In the genomic region with DNA sequence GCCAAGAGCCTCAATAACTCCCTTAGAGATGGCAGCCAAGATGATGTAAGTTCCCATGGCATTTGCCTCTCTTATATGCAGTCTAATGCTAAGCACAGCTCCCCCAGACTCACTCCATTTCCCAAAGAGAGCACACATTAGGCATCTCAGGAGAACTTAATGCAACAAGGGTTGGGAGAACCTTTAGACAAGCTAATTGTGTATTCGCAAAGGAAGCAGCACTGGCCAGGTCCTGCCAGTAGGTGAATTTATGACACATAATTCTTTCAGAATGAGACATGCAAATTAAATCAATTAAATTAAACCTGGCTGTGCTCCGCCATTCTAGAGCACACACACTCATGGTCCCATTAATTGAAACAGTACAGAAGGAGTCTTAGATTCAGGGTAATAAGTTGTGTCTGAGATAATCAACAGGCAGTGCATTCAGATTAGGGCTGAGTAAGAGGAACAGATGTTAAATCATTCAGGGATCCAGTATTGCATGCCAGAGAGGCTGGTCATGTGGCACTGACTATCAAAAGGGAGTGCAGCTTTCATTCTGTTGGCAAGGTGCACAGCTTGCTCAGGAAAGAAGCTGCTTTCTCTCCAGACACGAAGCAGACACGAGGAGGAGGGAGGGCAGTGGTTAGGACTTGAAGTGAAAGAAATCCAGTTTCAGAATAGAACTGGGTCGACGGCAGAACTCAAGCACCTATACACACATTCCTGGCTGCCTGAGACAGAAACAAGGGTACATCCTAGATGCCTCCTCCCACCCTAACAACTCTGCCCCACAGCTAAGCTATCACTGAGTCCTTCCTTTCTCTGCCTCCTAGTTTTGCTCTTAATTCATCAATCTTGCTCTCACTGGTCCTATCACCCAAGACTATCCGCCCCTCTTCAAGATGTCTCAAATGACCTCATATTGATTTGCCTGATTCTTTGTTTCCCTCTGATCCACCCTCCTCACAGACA, we compare ENCODE assay signal across 9 mouse cellular contexts.
A peak's percentile ranks its signal among the peaks of the same experiment; 100 is the strongest.
DNase-seq lines count a peak whose midpoint lies in the region; ATAC-seq and TF ChIP-seq lines count a peak whose summit lies in the region.
"Had no signal": no experiment of that assay in that cellular context is flagged by ENCODE, and none has a peak within 500 bp of the region (broad histone marks: within the 10 kb centered on the region; RNA-seq: fewer than 3 reads in every experiment).

No protein-coding gene starts in this region.

- peak; percentile 51 for DNase-seq in hindbrain, postnatal 0 days (ENCODE audit: low spot score)
- DNase-seq in brain, embryonic 14.5 days (ENCODE audit: low read depth), result peak; percentile 89
- DNase-seq in heart, postnatal 14 days, result peak; percentile 4 to 31
- DNase-seq in spleen, postnatal 36 days (ENCODE audit: low spot score in 2 of 2), result no peak
- no peak for DNase-seq in c-Kit-positive CD71-positive TER-119-positive erythroid progenitor cells, embryonic 14.5 days (ENCODE audit: low spot score)

- H3K27me3 ChIP-seq in hindbrain, postnatal 0 days (ENCODE audit: insufficient read depth, low read length), result no peaks in the 10 kb centered on the region
- H3K27me3 ChIP-seq in hindbrain, embryonic 13.5 days, result no peaks in the 10 kb centered on the region
- H3K27me3 ChIP-seq in midbrain, embryonic 15.5 days (replicated peaks), result no peaks in the 10 kb centered on the region
- H3K27me3 ChIP-seq in kidney, embryonic 15.5 days, result no peaks in the 10 kb centered on the region
- H3K27me3 ChIP-seq: Patski had no signal

- H3K4me2 ChIP-seq in hindbrain, postnatal 0 days (ENCODE audit: low read depth, low read length), result no peak overlapping the region
- no peak overlapping the region for H3K4me2 ChIP-seq in hindbrain, embryonic 13.5 days
- no peak overlapping the region for H3K4me2 ChIP-seq in midbrain, embryonic 15.5 days
- no peak overlapping the region for H3K4me2 ChIP-seq in kidney, embryonic 15.5 days

- no peaks in the 10 kb centered on the region for H3K9me3 ChIP-seq in hindbrain, postnatal 0 days (ENCODE audit: low read length)
- no peaks in the 10 kb centered on the region for H3K9me3 ChIP-seq in hindbrain, embryonic 13.5 days
- no peaks in the 10 kb centered on the region for H3K9me3 ChIP-seq in midbrain, embryonic 15.5 days
- H3K9me3 ChIP-seq in kidney, embryonic 15.5 days (replicated peaks), result no peaks in the 10 kb centered on the region

- TF ChIP-seq CTCF in hindbrain, postnatal 0 days (IDR thresholded peaks at IDR 0.05; ENCODE audit: low read depth), result no peak
- TF ChIP-seq CTCF in brain, embryonic 14.5 days (IDR thresholded peaks at IDR 0.05; ENCODE audit: borderline replicate concordance, extremely low read depth, insufficient read depth, insufficient read length), result no peak

- no peaks in the 10 kb centered on the region for H3K4me1 ChIP-seq in hindbrain, postnatal 0 days (ENCODE audit: insufficient read depth, low read length)
- H3K4me1 ChIP-seq in hindbrain, embryonic 13.5 days (replicated peaks), result no peaks in the 10 kb centered on the region
- no peaks in the 10 kb centered on the region for H3K4me1 ChIP-seq in midbrain, embryonic 15.5 days
- H3K4me1 ChIP-seq in kidney, embryonic 15.5 days, result no peaks in the 10 kb centered on the region

- no peak overlapping the region for H3K4me3 ChIP-seq in hindbrain, postnatal 0 days (ENCODE audit: low read length)
- no peak overlapping the region for H3K4me3 ChIP-seq in hindbrain, embryonic 13.5 days
- no peak overlapping the region for H3K4me3 ChIP-seq in midbrain, embryonic 15.5 days
- H3K4me3 ChIP-seq in kidney, embryonic 15.5 days (replicated peaks), result no peak overlapping the region

- intact Hi-C loops in heart, postnatal 14 days (cut with DNase I), result no loop called here

- 66% methylated on average over 7 of the region's 7 CpGs for WGBS in hindbrain, postnatal 0 days
- WGBS in hindbrain, embryonic 13.5 days, result 71% methylated on average over 7 of the region's 7 CpGs
- WGBS in midbrain, embryonic 15.5 days, result 60% methylated on average over 7 of the region's 7 CpGs
- 72% methylated on average over 7 of the region's 7 CpGs for WGBS in kidney, embryonic 15.5 days

- no peak overlapping the region for H3K27ac ChIP-seq in hindbrain, postnatal 0 days
- no peak overlapping the region for H3K27ac ChIP-seq in hindbrain, embryonic 13.5 days
- no peak overlapping the region for H3K27ac ChIP-seq in midbrain, embryonic 15.5 days
- no peak overlapping the region for H3K27ac ChIP-seq in kidney, embryonic 15.5 days

- no peaks in the 10 kb centered on the region for H3K36me3 ChIP-seq in hindbrain, postnatal 0 days (ENCODE audit: insufficient read depth, low read length)
- no peaks in the 10 kb centered on the region for H3K36me3 ChIP-seq in hindbrain, embryonic 13.5 days
- H3K36me3 ChIP-seq in midbrain, embryonic 15.5 days (replicated peaks), result no peaks in the 10 kb centered on the region
- no peaks in the 10 kb centered on the region for H3K36me3 ChIP-seq in kidney, embryonic 15.5 days

- no peak for TF ChIP-seq POLR2A in brain, embryonic 14.5 days (IDR thresholded peaks at IDR 0.05; ENCODE audit: borderline replicate concordance, extremely low read depth, insufficient read depth, insufficient read length, poor library complexity, severe bottlenecking)

- no peak overlapping the region for H3K9ac ChIP-seq in hindbrain, postnatal 0 days (replicated peaks; ENCODE audit: low read length)
- no peak overlapping the region for H3K9ac ChIP-seq in hindbrain, embryonic 13.5 days
- H3K9ac ChIP-seq in midbrain, embryonic 15.5 days, result no peak overlapping the region
- H3K9ac ChIP-seq in kidney, embryonic 15.5 days, result no peak overlapping the region

- peak; percentile 64; the same call in 1 of the 2 replicates for ATAC-seq in hindbrain, postnatal 0 days
- ATAC-seq in hindbrain, embryonic 13.5 days (ENCODE audit: low FRiP score), result no peak
- ATAC-seq in midbrain, embryonic 15.5 days (replicated peaks), result peak; percentile 42; the same call in 1 of the 2 replicates
- no peak for ATAC-seq in kidney, embryonic 15.5 days (replicated peaks; ENCODE audit: low FRiP score)
- ATAC-seq: Patski had no signal

Comparison
In these comparisons a context has a peak if more than half of its experiments do, and no peak if none do; other contexts are left out.
1. ATAC-seq: peak in hindbrain, postnatal 0 days (single experiment) and midbrain, embryonic 15.5 days (single experiment); none in hindbrain, embryonic 13.5 days (single experiment) and kidney, embryonic 15.5 days (single experiment).
2. DNase-seq: peak in hindbrain, postnatal 0 days (single experiment), brain, embryonic 14.5 days (single experiment) and heart, postnatal 14 days (2 of 2); none in spleen, postnatal 36 days (0 of 2) and c-Kit-positive CD71-positive TER-119-positive erythroid progenitor cells, embryonic 14.5 days (single experiment).